Mouse (Mus musculus) thymus, adult 2 months (tissue): ENCODE measurements at regions not wholly inside any gene's neighbourhood (a gene's known extent, or its start where the extent isn't known, plus 50 kb on each side); places are given as distances from the start of the nearest gene placed in this dataset.

Experiments
- DNase-seq: peaks from one replicate; pipeline ENCODE4 v3.0.0; 2021
- H3K27ac ChIP-seq: fragments of 200-500 bp; 2 replicates; pipeline ENCODE4 v1.5.1; 2012; ENCODE audit warnings: low read length, control low read depth; ENCODE audit not compliant: control insufficient read depth, insufficient read depth
- H3K27me3 ChIP-seq: fragments of 200-500 bp; 2 replicates; pipeline ENCODE4 v1.6.1; 2012; ENCODE audit warnings: mild to moderate bottlenecking, low read length, moderate library complexity, mixed read lengths; ENCODE audit not compliant: control insufficient read depth, insufficient read depth
- H3K36me3 ChIP-seq: fragments of 200-500 bp; 2 replicates; pipeline ENCODE4 v1.6.1; 2012; ENCODE audit warnings: mild to moderate bottlenecking, low read length, moderate library complexity; ENCODE audit not compliant: control insufficient read depth, insufficient read depth
- H3K4me1 ChIP-seq: fragments of 200-500 bp; replicated peaks from 2 replicates; pipeline ENCODE4 v1.6.1; 2012; ENCODE audit warnings: low read length; ENCODE audit not compliant: control insufficient read depth, insufficient read depth
- H3K4me3 ChIP-seq: fragments of 200-500 bp; 2 replicates; pipeline ENCODE4 v1.5.1; 2012; ENCODE audit warnings: mild to moderate bottlenecking, low read length, control low read depth, moderate library complexity; ENCODE audit not compliant: control insufficient read depth, insufficient read depth
- CTCF ChIP-seq: fragments of 200-500 bp; IDR thresholded peaks from 2 replicates; pipeline ENCODE4 v1.5.1; 2012; ENCODE audit warnings: mild to moderate bottlenecking, control low read depth, low read length, moderate library complexity, borderline replicate concordance; ENCODE audit not compliant: control insufficient read depth, poor library complexity, insufficient read depth; ENCODE audit errors: extremely low read depth
- POLR2A ChIP-seq: fragments of 200-500 bp; IDR thresholded peaks from 2 replicates; pipeline ENCODE4 v1.6.1; 2012; ENCODE audit warnings: mild to moderate bottlenecking, low read length, control low read depth, moderate library complexity; ENCODE audit not compliant: control insufficient read depth, poor library complexity, insufficient read depth; ENCODE audit errors: extremely low read depth
- WGBS: fragments of 180-500 bp; shearing (Covaris S2); methylation state at CpG from one replicate; pipeline ENCODE4 v1.1.7; 2018; 5-methylcytosine and 5-hydroxymethylcytosine counted together

DNA sequence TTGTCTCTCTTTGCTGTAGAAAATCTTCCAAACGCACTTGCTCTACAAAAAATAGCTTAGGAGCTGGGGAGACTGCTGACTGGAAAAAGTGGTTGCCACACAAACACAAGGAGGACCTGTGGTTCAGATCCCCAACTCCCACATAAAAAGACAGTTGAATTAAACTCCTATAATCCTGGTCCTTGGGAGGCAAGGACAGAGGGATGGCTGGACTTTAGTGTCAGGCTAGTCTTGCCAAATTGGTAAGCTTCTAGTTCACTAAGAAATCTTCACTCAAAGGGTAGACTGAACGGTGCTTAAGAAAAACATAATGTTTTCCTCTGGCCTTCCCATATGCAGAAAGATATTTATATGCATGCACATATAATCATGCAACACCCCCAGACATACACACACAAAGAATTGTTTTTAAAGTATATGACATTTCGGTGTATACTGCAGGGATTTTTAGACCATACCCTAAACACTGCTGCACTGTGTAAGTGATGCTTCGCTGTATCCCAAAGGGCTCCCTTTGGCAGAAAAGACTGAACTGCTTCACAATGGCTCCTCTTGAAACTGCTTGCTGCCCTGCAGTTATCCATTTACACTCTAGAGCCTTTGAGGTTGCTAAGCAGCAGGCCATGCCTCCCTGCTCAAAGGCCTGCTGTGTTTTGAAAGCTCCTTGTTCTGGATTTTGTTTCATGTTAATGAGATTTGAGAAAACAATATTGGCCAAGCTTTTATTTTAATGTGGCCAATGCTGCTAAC, 1299.3 kb downstream of the Zfp704 start:
- no peaks in the 10 kb centered on the region for H3K27me3 ChIP-seq
- H3K4me3 ChIP-seq: no peak overlapping the region
- DNase-seq: no peak
- TF ChIP-seq CTCF (no peak), POLR2A (no peak)
- 84% methylated on average over 4 of the region's 4 CpGs for WGBS
- no peaks in the 10 kb centered on the region for H3K36me3 ChIP-seq
- no peak overlapping the region for H3K27ac ChIP-seq
- no peaks in the 10 kb centered on the region for H3K4me1 ChIP-seq

DNA sequence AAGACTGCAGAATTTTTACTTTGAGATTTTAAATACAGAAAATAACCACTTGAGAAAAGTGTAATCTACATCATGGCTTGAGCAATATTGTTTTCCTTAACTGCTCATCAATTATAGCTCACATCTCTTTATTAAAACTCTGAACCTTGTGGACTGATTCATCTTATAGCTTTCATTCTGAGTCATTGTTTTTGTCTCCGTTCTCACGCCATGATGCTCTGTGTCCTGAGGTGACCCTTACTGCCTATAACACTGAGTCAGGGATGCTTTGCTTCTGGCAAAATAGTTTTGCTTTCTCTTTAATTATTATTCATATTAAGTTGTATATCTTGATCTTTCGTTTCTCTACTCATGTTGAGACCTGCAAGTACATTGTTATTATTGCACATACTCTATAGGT, 1302.6 kb downstream of the Zfp704 start:
- Histone ChIP-seq H3K4me1 (no peaks in the 10 kb centered on the region), H3K27ac (no peak overlapping the region), H3K27me3 (no peaks in the 10 kb centered on the region), H3K4me3 (no peak overlapping the region), H3K36me3 (no peaks in the 10 kb centered on the region)
- TF ChIP-seq CTCF (no peak), POLR2A (no peak)
- 87% methylated on average over 3 of the region's 3 CpGs for WGBS
- no peak for DNase-seq

DNA sequence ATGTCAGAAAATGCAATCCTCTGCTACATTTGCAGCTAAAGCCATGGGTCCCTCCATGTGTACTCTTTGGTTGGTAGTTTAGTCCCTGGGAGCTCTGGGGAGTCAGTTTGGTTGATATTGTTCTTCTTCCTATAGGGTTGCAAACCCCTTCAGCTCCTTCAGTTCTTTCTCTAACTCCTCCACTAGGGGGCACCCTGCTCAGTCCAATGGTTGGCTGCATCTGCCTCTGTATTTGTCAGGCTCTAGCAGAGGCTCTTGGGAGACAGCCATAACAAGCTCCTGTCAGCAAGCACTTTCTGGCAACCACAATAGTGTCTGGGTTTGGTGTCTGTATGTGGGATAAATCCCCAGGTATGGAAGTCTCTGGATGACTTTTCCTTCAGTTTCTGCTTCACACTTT, 1305.1 kb downstream of the Zfp704 start:
- H3K4me3 ChIP-seq: no peak overlapping the region
- TF ChIP-seq POLR2A: no peak
- TF ChIP-seq CTCF: no peak
- no peaks in the 10 kb centered on the region for H3K27me3 ChIP-seq
- no peaks in the 10 kb centered on the region for H3K4me1 ChIP-seq
- no peak for DNase-seq
- no peaks in the 10 kb centered on the region for H3K36me3 ChIP-seq
- H3K27ac ChIP-seq: no peak overlapping the region

DNA sequence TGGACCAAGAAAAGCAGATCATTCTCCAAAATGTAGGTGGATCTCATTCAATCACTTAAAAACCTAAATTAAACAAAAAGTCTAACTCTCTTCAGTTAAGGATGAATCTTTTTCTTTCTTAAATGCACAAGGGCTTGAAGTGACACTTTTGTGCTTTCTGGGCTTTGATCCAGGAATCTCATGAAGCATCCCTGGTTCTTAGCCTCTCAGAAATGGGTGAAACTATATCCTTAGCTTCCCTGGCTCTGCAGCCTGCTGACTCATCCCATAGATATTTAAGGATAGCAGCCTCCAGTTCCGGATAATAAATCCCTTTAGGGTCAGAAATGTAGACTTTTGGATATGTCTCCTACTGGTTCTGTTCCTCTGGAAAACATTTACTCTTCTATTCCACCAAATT, 1316.8 kb downstream of the Zfp704 start:
- Histone ChIP-seq H3K36me3 (no peaks in the 10 kb centered on the region), H3K4me3 (no peak overlapping the region), H3K27me3 (no peaks in the 10 kb centered on the region), H3K4me1 (no peaks in the 10 kb centered on the region), H3K27ac (no peak overlapping the region)
- DNase-seq: no peak
- WGBS: 81% methylated on average over 1 of the region's 1 CpGs
- TF ChIP-seq POLR2A (no peak), CTCF (no peak)

DNA sequence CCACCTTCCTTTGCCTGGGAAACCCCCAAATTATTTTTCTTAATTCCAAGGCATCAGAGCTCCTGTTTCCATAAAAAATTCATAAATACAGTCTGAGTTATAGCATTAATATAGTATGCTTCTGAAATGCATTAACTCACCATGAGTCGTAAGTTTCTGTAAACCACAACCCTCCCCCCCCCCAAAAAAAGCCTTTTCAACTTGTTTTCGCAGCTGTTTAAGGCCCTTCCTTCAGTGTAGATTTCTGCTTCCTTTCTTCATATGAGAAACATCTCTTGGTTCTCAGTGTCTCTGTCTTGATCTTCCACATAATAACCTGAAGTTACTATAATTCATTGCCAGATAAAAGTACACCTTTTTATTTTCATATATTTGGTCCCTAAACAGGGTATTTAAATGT, 1320.3 kb downstream of the Zfp704 start:
- H3K36me3 ChIP-seq: no peaks in the 10 kb centered on the region
- H3K4me1 ChIP-seq: no peaks in the 10 kb centered on the region
- WGBS: 69% methylated on average over 2 of the region's 2 CpGs
- no peak overlapping the region for H3K27ac ChIP-seq
- H3K4me3 ChIP-seq: no peak overlapping the region
- DNase-seq: no peak
- no peaks in the 10 kb centered on the region for H3K27me3 ChIP-seq
- no peak for TF ChIP-seq POLR2A
- TF ChIP-seq CTCF: no peak

DNA sequence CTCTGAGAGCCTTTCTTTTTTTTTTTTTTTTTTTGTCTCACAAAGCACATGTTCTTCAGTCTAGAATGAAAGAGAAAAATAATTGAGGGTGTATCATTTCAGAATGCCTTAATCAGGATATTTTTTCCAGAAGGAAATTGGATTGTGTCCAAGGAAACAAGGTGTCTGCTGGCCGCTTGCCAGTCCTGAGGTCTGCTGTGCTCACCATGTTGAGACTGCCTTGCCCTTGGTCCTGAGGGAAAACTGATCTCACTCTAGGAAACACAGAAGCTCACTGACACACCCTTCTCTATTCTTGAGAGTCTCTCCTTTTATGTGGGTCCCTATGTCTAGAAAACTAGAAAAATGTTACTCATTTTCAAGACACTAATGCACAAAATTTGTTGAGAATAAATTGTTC, 1321.4 kb downstream of the Zfp704 start:
- Histone ChIP-seq H3K4me3 (no peak overlapping the region), H3K27ac (no peak overlapping the region), H3K27me3 (no peaks in the 10 kb centered on the region), H3K36me3 (no peaks in the 10 kb centered on the region), H3K4me1 (no peaks in the 10 kb centered on the region)
- WGBS: 87% methylated on average over 1 of the region's 1 CpGs
- TF ChIP-seq POLR2A: no peak
- no peak for TF ChIP-seq CTCF
- DNase-seq: no peak
